Mouse (Mus musculus): ENCODE results near the gene Enoph1. TPM values are rescaled to one million over a fixed set of nuclear protein-coding genes. Genes with fewer than 3 reads are reported as not detected.

Gene Enoph1
- total and polyA plus RNA-seq, 3 experiments = 8.4 to 12.6 (median 8.8) TPM

- Histone ChIP-seq H3K9ac (ENCODE audit: low read depth, low read length) (no peak overlapping the region), H3K4me3 (no peak overlapping the region), H3K27ac (no peak overlapping the region), H3K36me3 (ENCODE audit: control insufficient read depth, insufficient read depth, low read length) (no peaks in the 10 kb centered on the region), H3K27me3 (ENCODE audit: control insufficient read depth, insufficient read depth, low read length) (no peaks in the 10 kb centered on the region), H3K79me2 (replicated peaks; ENCODE audit: control insufficient read depth, insufficient read depth, low read length) (peaks cover 4% of the 10 kb centered on the region; the same call in 1 of the 2 replicates), H3K4me1 (ENCODE audit: control insufficient read depth, insufficient read depth, low read length) (peaks cover 11% of the 10 kb centered on the region)
- no peak for DNase-seq
- intact Hi-C loops (cut with DNase I) = no loop called here
- no peak for TF ChIP-seq CTCF (IDR thresholded peaks at IDR 0.05)
- TF ChIP-seq POLR2A (IDR thresholded peaks at IDR 0.05; ENCODE audit: insufficient read depth, low read depth, low read length) = no peak
- TF ChIP-seq EP300 (IDR thresholded peaks at IDR 0.05; ENCODE audit: insufficient read depth, low read depth, low read length) = no peak
- WGBS = 77% methylated on average over 15 of the region's 15 CpGs
Measured at GRCm38 (mm10) chr5:100057461-100058209, 17.9 kb downstream of the Enoph1 start.

DNA sequence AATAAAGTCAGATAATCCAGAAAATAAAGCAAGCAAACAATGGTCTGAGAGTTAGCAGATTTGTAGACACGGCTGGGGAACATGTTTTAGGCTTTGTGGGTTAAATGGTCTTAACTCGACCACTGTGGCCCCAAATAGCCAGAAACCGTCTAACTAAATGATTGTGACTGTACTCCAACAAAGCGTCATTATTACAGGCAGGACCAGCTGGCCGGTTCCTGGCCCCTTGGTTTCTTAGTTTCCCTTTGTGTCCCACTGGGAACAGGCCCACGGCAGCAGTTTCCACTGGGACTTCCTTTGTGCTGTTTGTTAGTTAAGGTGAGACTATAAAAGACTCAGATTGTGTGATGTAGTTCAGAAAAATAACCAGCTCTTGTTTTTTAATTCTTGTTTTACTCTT lies 18.9 kb downstream of the Enoph1 start:
- H3K79me2 ChIP-seq (replicated peaks; ENCODE audit: control insufficient read depth, insufficient read depth, low read length) = peaks cover 2% of the 10 kb centered on the region; the same call in 1 of the 2 replicates
- H3K27me3 ChIP-seq (ENCODE audit: control insufficient read depth, insufficient read depth, low read length) = no peaks in the 10 kb centered on the region
- DNase-seq = no peak
- H3K4me1 ChIP-seq (ENCODE audit: control insufficient read depth, insufficient read depth, low read length) = peaks cover 11% of the 10 kb centered on the region
- 43% methylated on average over 6 of the region's 6 CpGs for WGBS
- no peak overlapping the region for H3K27ac ChIP-seq
- H3K4me3 ChIP-seq = no peak overlapping the region
- TF ChIP-seq POLR2A (IDR thresholded peaks at IDR 0.05; ENCODE audit: insufficient read depth, low read depth, low read length) = no peak
- no peak for TF ChIP-seq EP300 (IDR thresholded peaks at IDR 0.05; ENCODE audit: insufficient read depth, low read depth, low read length)
- no peak for TF ChIP-seq CTCF (IDR thresholded peaks at IDR 0.05)
- H3K36me3 ChIP-seq (ENCODE audit: control insufficient read depth, insufficient read depth, low read length) = no peaks in the 10 kb centered on the region
- intact Hi-C loops (cut with DNase I) = no loop called here
- H3K9ac ChIP-seq (ENCODE audit: low read depth, low read length) = no peak overlapping the region

DNA sequence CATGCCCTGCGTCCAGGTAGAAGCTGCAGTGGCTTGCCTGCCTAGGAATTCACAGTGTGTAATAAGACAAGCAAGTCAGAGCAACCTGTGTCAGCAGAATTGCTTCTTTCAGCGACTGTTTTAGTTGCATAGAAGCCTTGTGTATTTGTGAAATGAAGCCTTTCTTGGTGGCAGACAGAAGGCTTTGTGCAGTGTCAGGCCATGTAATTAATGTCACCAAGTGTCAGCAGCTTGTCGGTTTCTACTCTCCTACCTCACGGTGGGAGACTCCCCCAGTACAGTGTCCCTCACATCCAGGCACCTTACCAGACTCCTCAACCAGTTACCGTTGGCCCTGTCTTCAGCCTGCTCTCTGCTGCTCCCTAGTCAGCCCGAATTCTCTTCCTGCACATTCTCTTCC lies 19.5 kb downstream of the Enoph1 start:
- H3K9ac ChIP-seq (ENCODE audit: low read depth, low read length) = no peak overlapping the region
- H3K79me2 ChIP-seq (replicated peaks; ENCODE audit: control insufficient read depth, insufficient read depth, low read length) = peaks cover 2% of the 10 kb centered on the region; the same call in 1 of the 2 replicates
- DNase-seq = no peak
- H3K4me3 ChIP-seq = no peak overlapping the region
- 81% methylated on average over 6 of the region's 6 CpGs for WGBS
- no peaks in the 10 kb centered on the region for H3K36me3 ChIP-seq (ENCODE audit: control insufficient read depth, insufficient read depth, low read length)
- intact Hi-C loops (cut with DNase I) = no loop called here
- H3K4me1 ChIP-seq (ENCODE audit: control insufficient read depth, insufficient read depth, low read length) = peaks cover 10% of the 10 kb centered on the region
- TF ChIP-seq CTCF (IDR thresholded peaks at IDR 0.05) = no peak
- TF ChIP-seq EP300 (IDR thresholded peaks at IDR 0.05; ENCODE audit: insufficient read depth, low read depth, low read length) = no peak
- no peak for TF ChIP-seq POLR2A (IDR thresholded peaks at IDR 0.05; ENCODE audit: insufficient read depth, low read depth, low read length)
- H3K27ac ChIP-seq = no peak overlapping the region
- H3K27me3 ChIP-seq (ENCODE audit: control insufficient read depth, insufficient read depth, low read length) = no peaks in the 10 kb centered on the region

DNA sequence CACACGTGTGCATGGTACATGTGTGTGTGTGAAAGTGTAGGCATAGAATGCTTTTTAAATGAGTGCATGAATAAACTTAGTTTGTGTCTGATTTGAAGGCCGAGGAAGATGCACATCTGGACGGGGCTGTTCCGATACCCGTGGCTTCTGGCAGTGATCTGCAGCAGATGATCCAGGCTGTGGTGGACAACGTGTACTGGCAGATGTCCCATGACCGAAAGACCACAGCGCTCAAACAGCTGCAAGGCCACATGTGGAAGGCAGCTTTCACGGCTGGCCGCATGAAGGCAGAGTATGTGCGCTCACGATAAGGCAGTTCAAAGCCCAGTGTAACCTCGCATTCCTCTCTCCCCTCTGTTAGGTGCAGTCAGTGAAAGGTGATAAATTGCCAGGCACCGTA lies 21.1 kb downstream of the Enoph1 start:
- H3K79me2 ChIP-seq (replicated peaks; ENCODE audit: control insufficient read depth, insufficient read depth, low read length) = no peaks in the 10 kb centered on the region
- TF ChIP-seq EP300 (IDR thresholded peaks at IDR 0.05; ENCODE audit: insufficient read depth, low read depth, low read length) (no peak), CTCF (IDR thresholded peaks at IDR 0.05) (no peak)
- DNase-seq = no peak
- H3K4me1 ChIP-seq (ENCODE audit: control insufficient read depth, insufficient read depth, low read length) = peaks cover 2% of the 10 kb centered on the region
- H3K4me3 ChIP-seq = no peak overlapping the region
- no peak overlapping the region for H3K27ac ChIP-seq
- no peaks in the 10 kb centered on the region for H3K27me3 ChIP-seq (ENCODE audit: control insufficient read depth, insufficient read depth, low read length)
- intact Hi-C loops (cut with DNase I) = no loop called here
- no peak overlapping the region for H3K9ac ChIP-seq (ENCODE audit: low read depth, low read length)
- WGBS = 92% methylated on average over 14 of the region's 14 CpGs
- no peaks in the 10 kb centered on the region for H3K36me3 ChIP-seq (ENCODE audit: control insufficient read depth, insufficient read depth, low read length)

DNA sequence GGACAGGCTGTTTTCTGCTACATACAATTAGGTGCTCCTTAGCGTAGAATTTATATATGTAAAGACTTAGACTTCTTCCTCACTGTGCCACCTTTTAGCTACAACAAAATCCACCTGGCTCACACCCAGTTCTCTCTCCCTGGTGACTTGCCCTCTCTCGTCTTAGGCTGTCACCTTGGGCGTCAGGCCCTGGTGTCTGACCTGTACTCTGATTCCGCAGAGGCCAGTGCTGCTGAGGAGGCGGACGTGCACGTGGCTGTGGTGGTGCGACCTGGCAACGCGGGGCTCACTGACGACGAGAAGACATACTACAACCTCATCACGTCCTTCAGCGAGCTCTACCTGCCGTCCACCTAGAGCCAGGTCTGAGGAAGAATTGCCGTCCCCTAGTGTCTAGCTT lies 27.8 kb downstream of the Enoph1 start:
- no peaks in the 10 kb centered on the region for H3K79me2 ChIP-seq (replicated peaks; ENCODE audit: control insufficient read depth, insufficient read depth, low read length)
- intact Hi-C loops (cut with DNase I) = no loop called here
- WGBS = 89% methylated on average over 16 of the region's 16 CpGs

DNA sequence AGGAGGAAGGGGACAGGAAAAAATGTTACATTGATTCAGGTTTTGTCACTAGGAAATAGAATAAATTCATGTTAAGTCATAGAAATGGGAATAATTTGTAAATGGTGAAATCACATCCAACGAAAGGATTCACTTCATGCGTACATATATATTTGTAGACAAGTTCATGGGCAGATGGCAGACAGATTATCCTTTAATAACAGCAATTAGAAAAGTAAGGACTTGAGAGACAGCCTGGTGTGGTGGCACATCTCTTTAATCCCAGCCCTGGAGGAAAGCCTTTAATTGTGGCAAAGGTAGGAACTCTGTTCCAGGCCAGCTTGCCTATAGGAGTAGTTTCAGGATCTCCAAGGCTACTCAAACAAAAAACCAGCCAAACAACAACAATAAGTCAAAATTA lies 29.7 kb downstream of the Enoph1 start:
- TF ChIP-seq POLR2A (IDR thresholded peaks at IDR 0.05; ENCODE audit: insufficient read depth, low read depth, low read length) = no peak
- TF ChIP-seq CTCF (IDR thresholded peaks at IDR 0.05) = no peak
- TF ChIP-seq EP300 (IDR thresholded peaks at IDR 0.05; ENCODE audit: insufficient read depth, low read depth, low read length) = no peak
- no peak overlapping the region for H3K27ac ChIP-seq
- no peaks in the 10 kb centered on the region for H3K79me2 ChIP-seq (replicated peaks; ENCODE audit: control insufficient read depth, insufficient read depth, low read length)
- H3K4me3 ChIP-seq = no peak overlapping the region
- no peak for DNase-seq
- H3K4me1 ChIP-seq (ENCODE audit: control insufficient read depth, insufficient read depth, low read length) = no peaks in the 10 kb centered on the region
- WGBS = 98% methylated on average over 2 of the region's 2 CpGs
- no peaks in the 10 kb centered on the region for H3K36me3 ChIP-seq (ENCODE audit: control insufficient read depth, insufficient read depth, low read length)
- intact Hi-C loops (cut with DNase I) = no loop called here
- no peak overlapping the region for H3K9ac ChIP-seq (ENCODE audit: low read depth, low read length)
- no peaks in the 10 kb centered on the region for H3K27me3 ChIP-seq (ENCODE audit: control insufficient read depth, insufficient read depth, low read length)

More for the DNA sequence above, 27.8 kb downstream of the Enoph1 start:
- no peaks in the 10 kb centered on the region for H3K36me3 ChIP-seq (ENCODE audit: control insufficient read depth, insufficient read depth, low read length)
- TF ChIP-seq CTCF (IDR thresholded peaks at IDR 0.05) (no peak), EP300 (IDR thresholded peaks at IDR 0.05; ENCODE audit: insufficient read depth, low read depth, low read length) (no peak), POLR2A (IDR thresholded peaks at IDR 0.05; ENCODE audit: insufficient read depth, low read depth, low read length) (no peak)
- H3K4me3 ChIP-seq = no peak overlapping the region
- H3K9ac ChIP-seq (ENCODE audit: low read depth, low read length) = no peak overlapping the region
- H3K4me1 ChIP-seq (ENCODE audit: control insufficient read depth, insufficient read depth, low read length) = no peaks in the 10 kb centered on the region
- no peaks in the 10 kb centered on the region for H3K27me3 ChIP-seq (ENCODE audit: control insufficient read depth, insufficient read depth, low read length)
- no peak for DNase-seq
- H3K27ac ChIP-seq = no peak overlapping the region

All from heart, adult 2 months (tissue).